Mouse (Mus musculus): ENCODE measurements around the gene Bola2. TPM values are rescaled to one million over a fixed set of nuclear protein-coding genes. Genes with fewer than 3 reads are reported as not detected.
A peak's percentile ranks its signal among the peaks of the same experiment; 100 is the strongest.
"Not testable (repeated sequence)": the region's sequence is repeated elsewhere in the genome, so short reads cannot be mapped to it uniquely, and the experiment has no call there.

Bola2 gene
- polyA plus RNA-seq, 1 experiment from 2014 or later, result 180 TPM

DNA sequence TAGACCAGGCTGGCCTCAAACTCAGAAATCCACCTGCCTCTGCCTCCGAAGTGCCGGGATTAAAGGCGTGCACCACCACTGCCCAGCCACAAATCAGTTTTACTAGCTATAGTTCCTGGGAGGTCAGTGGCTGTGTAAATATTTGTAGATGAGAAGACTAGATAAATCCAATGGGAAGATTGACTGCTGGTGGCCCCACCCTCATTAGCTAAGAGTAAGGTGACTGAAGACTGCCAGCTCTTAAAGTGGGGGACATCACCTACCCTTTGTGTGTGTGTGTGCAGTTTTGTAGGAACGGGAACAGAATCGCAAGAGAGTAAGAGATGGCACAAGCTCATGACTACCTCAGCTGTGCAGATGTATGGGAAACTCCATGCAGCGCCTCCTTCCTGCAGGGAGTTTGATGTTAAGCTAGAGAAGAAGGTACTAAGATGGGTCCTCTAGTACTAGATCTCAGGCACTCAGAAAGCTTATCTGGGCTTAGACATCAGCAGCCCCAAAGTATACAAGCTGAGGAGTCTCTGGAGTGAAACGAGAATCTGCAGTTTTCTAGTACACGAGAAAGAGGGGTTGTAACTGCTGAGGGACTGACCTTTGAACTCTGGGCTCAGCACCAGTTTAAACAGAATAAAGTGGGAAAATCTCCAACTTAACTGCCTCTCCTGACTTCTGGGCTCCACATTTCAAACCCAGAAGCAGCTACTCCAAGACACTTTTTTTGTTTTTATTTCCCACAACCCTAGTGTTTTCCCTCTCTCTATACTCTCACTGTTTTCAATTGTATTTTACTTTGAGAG, 16.5 kb upstream of the Bola2 start:
- no peaks in the 10 kb centered on the region for H3K4me1 ChIP-seq (ENCODE audit: control insufficient read depth, insufficient read depth, low read length)
- H3K27ac ChIP-seq (ENCODE audit: low read depth, low read length), result no peak overlapping the region
- DNase-seq (ENCODE audit: low spot score, missing footprints) (no peak), ATAC-seq (ENCODE audit: low FRiP score) (no peak)
- H3K36me3 ChIP-seq (ENCODE audit: control insufficient read depth, insufficient read depth, low read length), result no peaks in the 10 kb centered on the region
- no peak overlapping the region for H3K4me3 ChIP-seq (ENCODE audit: low read depth, low read length)
- WGBS, result 87% methylated on average over 8 of the region's 8 CpGs
- H3K9ac ChIP-seq (ENCODE audit: low read length), result no peak overlapping the region
- no peak overlapping the region for H3K4me2 ChIP-seq
- no peaks in the 10 kb centered on the region for H3K9me3 ChIP-seq (ENCODE audit: control insufficient read depth, low read length)
- no peaks in the 10 kb centered on the region for H3K27me3 ChIP-seq (ENCODE audit: control insufficient read depth, insufficient read depth, low read length)

GRCm38 (mm10) chr7:126679683-126680082, 15.5 kb upstream of the Bola2 start:
- no peak overlapping the region for H3K27ac ChIP-seq (ENCODE audit: low read depth, low read length)
- 91% methylated on average over 5 of the region's 5 CpGs for WGBS

GRCm38 (mm10) chr7:126681221-126681620, 14.0 kb upstream of the Bola2 start:
- H3K4me2 ChIP-seq, result no peak overlapping the region
- no peaks in the 10 kb centered on the region for H3K4me1 ChIP-seq (ENCODE audit: control insufficient read depth, insufficient read depth, low read length)
- 95% methylated on average over 5 of the region's 5 CpGs for WGBS
- H3K27me3 ChIP-seq (ENCODE audit: control insufficient read depth, insufficient read depth, low read length), result no peaks in the 10 kb centered on the region
- no peak for ATAC-seq (ENCODE audit: low FRiP score)
- no peak overlapping the region for H3K27ac ChIP-seq (ENCODE audit: low read depth, low read length)
- no peak overlapping the region for H3K4me3 ChIP-seq (ENCODE audit: low read depth, low read length)
- DNase-seq (ENCODE audit: low spot score, missing footprints), result no peak
- no peaks in the 10 kb centered on the region for H3K9me3 ChIP-seq (ENCODE audit: control insufficient read depth, low read length)
- H3K36me3 ChIP-seq (ENCODE audit: control insufficient read depth, insufficient read depth, low read length), result no peaks in the 10 kb centered on the region
- H3K9ac ChIP-seq (ENCODE audit: low read length), result no peak overlapping the region

More at GRCm38 (mm10) chr7:126679683-126680082, 15.5 kb upstream of the Bola2 start:
- H3K9me3 ChIP-seq (ENCODE audit: control insufficient read depth, low read length), result no peaks in the 10 kb centered on the region
- no peak for ATAC-seq (ENCODE audit: low FRiP score)
- H3K4me3 ChIP-seq (ENCODE audit: low read depth, low read length), result no peak overlapping the region
- no peak for DNase-seq (ENCODE audit: low spot score, missing footprints)
- no peak overlapping the region for H3K4me2 ChIP-seq
- H3K9ac ChIP-seq (ENCODE audit: low read length), result no peak overlapping the region
- no peaks in the 10 kb centered on the region for H3K27me3 ChIP-seq (ENCODE audit: control insufficient read depth, insufficient read depth, low read length)
- no peaks in the 10 kb centered on the region for H3K4me1 ChIP-seq (ENCODE audit: control insufficient read depth, insufficient read depth, low read length)
- no peaks in the 10 kb centered on the region for H3K36me3 ChIP-seq (ENCODE audit: control insufficient read depth, insufficient read depth, low read length)

DNA sequence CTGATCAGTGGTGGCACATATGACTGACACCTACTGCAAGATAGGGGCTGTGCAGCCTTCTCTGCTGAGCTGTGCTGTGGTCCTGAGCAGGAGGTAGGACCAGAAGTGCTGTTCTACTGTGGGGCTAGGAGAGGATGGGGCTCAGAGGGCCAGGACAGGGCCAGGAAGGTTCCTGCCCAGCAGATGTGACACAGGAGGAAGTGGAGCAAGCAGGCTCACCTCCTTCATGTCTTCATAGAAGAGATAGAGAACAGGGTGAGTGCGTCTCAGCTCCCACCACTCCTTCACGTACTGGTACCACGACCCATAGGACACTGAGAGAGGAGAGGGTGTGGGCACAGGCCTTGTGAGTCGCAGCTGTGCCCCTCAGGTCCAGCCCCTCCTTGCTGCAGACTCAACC, 7.0 kb upstream of the Bola2 start:
- DNase-seq (ENCODE audit: low spot score, missing footprints); H3K9ac ChIP-seq (ENCODE audit: low read length); ATAC-seq (ENCODE audit: low FRiP score); H3K4me1 ChIP-seq (ENCODE audit: control insufficient read depth, insufficient read depth, low read length); H3K4me3 ChIP-seq (ENCODE audit: low read depth, low read length); H3K36me3 ChIP-seq (ENCODE audit: control insufficient read depth, insufficient read depth, low read length); H3K27ac ChIP-seq (ENCODE audit: low read depth, low read length); H3K9me3 ChIP-seq (ENCODE audit: control insufficient read depth, low read length); H3K4me2 ChIP-seq; H3K27me3 ChIP-seq (ENCODE audit: control insufficient read depth, insufficient read depth, low read length): not testable (repeated sequence)
- WGBS, result 79% methylated on average over 4 of the region's 4 CpGs

DNA sequence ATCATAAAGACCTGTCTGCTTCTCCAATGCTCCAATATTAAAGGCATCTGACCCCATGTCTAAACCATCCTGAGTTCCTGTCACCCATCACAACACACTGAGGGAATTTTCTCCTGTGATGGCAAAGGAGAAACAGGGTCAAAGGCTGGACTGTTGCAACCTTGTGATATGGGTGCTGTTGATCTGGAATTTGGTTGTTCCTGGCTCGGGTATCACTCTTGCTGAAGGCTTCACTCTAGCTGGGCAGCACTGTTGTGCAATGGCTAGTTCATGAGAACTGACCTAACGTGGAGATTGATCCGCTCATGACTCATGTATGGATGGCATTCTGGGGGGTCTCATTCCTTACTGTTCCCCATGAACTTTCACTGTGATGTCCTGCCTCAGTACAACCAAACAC, 6.2 kb upstream of the Bola2 start:
- H3K4me2 ChIP-seq, result no peak overlapping the region
- 93% methylated on average over 3 of the region's 3 CpGs for WGBS
- no peak overlapping the region for H3K4me3 ChIP-seq (ENCODE audit: low read depth, low read length)
- no peaks in the 10 kb centered on the region for H3K4me1 ChIP-seq (ENCODE audit: control insufficient read depth, insufficient read depth, low read length)
- peaks cover 7% of the 10 kb centered on the region; the same call in 1 of the 2 replicates for H3K36me3 ChIP-seq (ENCODE audit: control insufficient read depth, insufficient read depth, low read length)
- no peaks in the 10 kb centered on the region for H3K27me3 ChIP-seq (ENCODE audit: control insufficient read depth, insufficient read depth, low read length)
- H3K9me3 ChIP-seq (ENCODE audit: control insufficient read depth, low read length), result no peaks in the 10 kb centered on the region
- no peak overlapping the region for H3K27ac ChIP-seq (ENCODE audit: low read depth, low read length)
- no peak overlapping the region for H3K9ac ChIP-seq (ENCODE audit: low read length)
- ATAC-seq (ENCODE audit: low FRiP score), result no peak
- DNase-seq (ENCODE audit: low spot score, missing footprints), result no peak

GRCm38 (mm10) chr7:126690737-126691136, 4.5 kb upstream of the Bola2 start:
- ATAC-seq (ENCODE audit: low FRiP score), result no peak
- Histone ChIP-seq H3K27ac (ENCODE audit: low read depth, low read length) (no peak overlapping the region), H3K4me3 (ENCODE audit: low read depth, low read length) (no peak overlapping the region), H3K9me3 (ENCODE audit: control insufficient read depth, low read length) (no peaks in the 10 kb centered on the region), H3K9ac (ENCODE audit: low read length) (no peak overlapping the region), H3K4me2 (no peak overlapping the region), H3K27me3 (ENCODE audit: control insufficient read depth, insufficient read depth, low read length) (no peaks in the 10 kb centered on the region), H3K36me3 (ENCODE audit: control insufficient read depth, insufficient read depth, low read length) (peaks cover 7% of the 10 kb centered on the region; the same call in 1 of the 2 replicates), H3K4me1 (ENCODE audit: control insufficient read depth, insufficient read depth, low read length) (peaks cover 3% of the 10 kb centered on the region)
- WGBS, result 97% methylated on average over 3 of the region's 3 CpGs
- no peak for DNase-seq (ENCODE audit: low spot score, missing footprints)

DNA sequence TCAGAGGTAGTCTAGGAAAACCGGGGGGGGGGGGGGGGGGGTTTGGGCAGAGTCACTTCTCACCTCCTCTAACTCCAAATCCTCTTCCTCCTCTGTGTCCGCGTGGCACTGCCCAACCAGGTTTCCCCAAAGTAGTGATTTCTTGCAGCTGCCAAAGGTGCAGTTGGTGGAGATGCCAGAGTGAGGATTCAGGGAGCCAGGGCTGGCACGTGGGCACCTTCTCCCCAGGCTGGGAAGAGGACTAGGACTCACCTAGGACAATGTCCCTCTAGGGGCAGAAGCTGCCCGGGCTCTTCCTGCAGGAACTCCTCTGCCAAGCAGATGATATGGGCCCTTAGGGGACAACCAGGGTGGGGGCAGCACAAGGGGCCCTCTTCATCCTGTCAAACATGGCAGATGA, 3.5 kb upstream of the Bola2 start:
- Histone ChIP-seq H3K27me3 (ENCODE audit: control insufficient read depth, insufficient read depth, low read length) (no peaks in the 10 kb centered on the region), H3K4me2 (no peak overlapping the region), H3K9me3 (ENCODE audit: control insufficient read depth, low read length) (no peaks in the 10 kb centered on the region), H3K36me3 (ENCODE audit: control insufficient read depth, insufficient read depth, low read length) (peaks cover 7% of the 10 kb centered on the region; the same call in 1 of the 2 replicates), H3K27ac (ENCODE audit: low read depth, low read length) (no peak overlapping the region), H3K4me1 (ENCODE audit: control insufficient read depth, insufficient read depth, low read length) (peaks cover 7% of the 10 kb centered on the region), H3K4me3 (ENCODE audit: low read depth, low read length) (no peak overlapping the region), H3K9ac (ENCODE audit: low read length) (no peak overlapping the region)
- DNase-seq (ENCODE audit: low spot score, missing footprints), result no peak
- WGBS, result 77% methylated on average over 5 of the region's 5 CpGs
- no peak for ATAC-seq (ENCODE audit: low FRiP score)

GRCm38 (mm10) chr7:126692426-126692825, 2.8 kb upstream of the Bola2 start:
- H3K4me1 ChIP-seq (ENCODE audit: control insufficient read depth, insufficient read depth, low read length), result peaks cover 12% of the 10 kb centered on the region
- WGBS, result 96% methylated on average over 26 of the region's 26 CpGs
- no peaks in the 10 kb centered on the region for H3K9me3 ChIP-seq (ENCODE audit: control insufficient read depth, low read length)
- no peaks in the 10 kb centered on the region for H3K27me3 ChIP-seq (ENCODE audit: control insufficient read depth, insufficient read depth, low read length)
- no peak for DNase-seq (ENCODE audit: low spot score, missing footprints)
- H3K4me3 ChIP-seq (ENCODE audit: low read depth, low read length), result no peak overlapping the region
- H3K27ac ChIP-seq (ENCODE audit: low read depth, low read length), result no peak overlapping the region
- no peak overlapping the region for H3K9ac ChIP-seq (ENCODE audit: low read length)
- peaks cover 7% of the 10 kb centered on the region; the same call in 1 of the 2 replicates for H3K36me3 ChIP-seq (ENCODE audit: control insufficient read depth, insufficient read depth, low read length)
- no peak for ATAC-seq (ENCODE audit: low FRiP score)
- H3K4me2 ChIP-seq, result no peak overlapping the region

GRCm38 (mm10) chr7:126693256-126693655, 1.9 kb upstream of the Bola2 start:
- Histone ChIP-seq H3K4me3 (ENCODE audit: low read depth, low read length) (no peak overlapping the region), H3K4me1 (ENCODE audit: control insufficient read depth, insufficient read depth, low read length) (peaks cover 12% of the 10 kb centered on the region), H3K27me3 (ENCODE audit: control insufficient read depth, insufficient read depth, low read length) (no peaks in the 10 kb centered on the region), H3K4me2 (no peak overlapping the region), H3K36me3 (ENCODE audit: control insufficient read depth, insufficient read depth, low read length) (peaks cover 7% of the 10 kb centered on the region; the same call in 1 of the 2 replicates), H3K9me3 (ENCODE audit: control insufficient read depth, low read length) (no peaks in the 10 kb centered on the region), H3K27ac (ENCODE audit: low read depth, low read length) (no peak overlapping the region), H3K9ac (ENCODE audit: low read length) (no peak overlapping the region)
- ATAC-seq (ENCODE audit: low FRiP score) (no peak), DNase-seq (ENCODE audit: low spot score, missing footprints) (peak; percentile 95)
- 39% methylated on average over 3 of the region's 3 CpGs for whole genome bisulfite sequencing
